Mouse (Mus musculus) kidney, postnatal 36 days (tissue): Measurements from ENCODE around the gene Trip6.

ENCODE experiments used
- DNase-seq, 2 experiments: peaks; one replicate each; pipeline ENCODE4 v3.0.0; 2021 to 2022; ENCODE audit warnings: mixed read lengths in 2 of 2

The Trip6 gene

GRCm38 (mm10) chr5:137314193-137315083 is at the start of gene Trip6:
Gene Trip6, minus strand, starts transcription at chr5:137314404.
- peak; percentile 88 to 94 for DNase-seq

DNA sequence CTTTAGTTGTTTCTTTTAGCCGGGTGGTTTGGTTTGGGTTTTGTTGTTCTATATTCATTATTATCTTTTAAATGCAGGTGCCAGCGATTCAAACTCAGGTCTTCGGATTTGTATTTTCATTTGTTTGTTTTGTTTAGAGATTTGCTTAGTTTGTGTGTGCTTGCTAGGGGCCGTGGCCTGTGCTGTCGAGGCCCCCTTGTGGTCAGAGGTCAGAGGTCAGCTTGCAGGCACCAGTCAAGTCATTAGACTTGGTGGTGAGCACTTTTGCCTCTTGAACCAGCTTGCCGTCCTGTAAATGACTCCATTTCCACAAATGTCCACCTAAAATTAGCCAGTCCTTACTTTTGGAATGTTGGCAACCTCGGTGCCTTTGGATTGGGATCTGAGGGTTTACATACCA is 44.2 kb upstream of the Trip6 start:
- DNase-seq: peak in 1 of 2 experiments; percentile 55

GRCm38 (mm10) chr5:137354091-137354490 is 39.9 kb upstream of the Trip6 start:
- peak in 1 of 2 experiments; percentile 19 for DNase-seq

DNA sequence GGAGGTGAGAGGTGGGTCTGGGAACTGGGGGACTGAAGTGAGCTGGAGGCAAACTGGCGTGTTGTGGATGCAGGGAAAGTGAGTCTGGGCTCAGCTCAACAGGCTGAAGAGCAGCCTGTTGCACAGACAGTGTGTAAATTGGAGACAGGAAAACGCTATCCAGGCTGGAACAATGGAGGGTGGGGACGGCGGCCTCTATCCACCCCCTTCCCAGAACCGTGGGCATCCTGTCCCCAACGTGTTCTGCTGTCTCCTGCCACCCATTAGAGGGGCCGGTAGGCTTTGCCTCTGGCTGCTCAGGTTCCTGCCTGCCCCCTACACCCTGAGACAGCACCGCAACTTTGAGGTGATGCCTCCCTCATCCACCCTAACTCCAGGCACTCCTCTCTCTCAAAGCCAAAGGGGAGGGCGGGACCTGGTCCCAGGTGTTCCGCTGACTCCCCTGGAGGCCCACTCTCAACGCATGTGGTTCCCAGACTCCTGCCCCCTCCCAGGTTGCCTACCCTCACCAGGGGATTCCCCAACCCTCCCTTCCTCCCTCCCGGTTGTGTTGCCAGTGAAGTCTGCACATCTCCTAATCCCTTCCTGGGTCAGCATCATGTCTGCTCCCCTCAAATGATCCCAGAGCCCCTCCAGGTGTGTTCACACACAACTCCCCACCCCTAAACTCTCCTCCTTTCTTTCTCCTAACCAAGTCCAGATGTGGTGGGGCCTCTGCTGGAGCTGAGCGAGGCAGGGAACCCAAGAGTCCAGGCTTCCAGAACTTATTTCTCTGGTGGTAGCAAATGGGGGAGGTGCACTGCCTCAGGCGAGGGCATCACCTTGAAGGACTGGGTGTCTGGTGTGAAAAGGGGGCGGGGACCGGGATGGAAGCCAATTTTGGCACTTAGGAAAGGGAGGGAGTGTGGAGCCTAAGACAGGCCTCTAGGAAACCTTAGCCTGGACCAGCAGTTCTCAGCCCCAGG is 38.1 kb upstream of the Trip6 start:
- DNase-seq: peak; percentile 78 to 86

GRCm38 (mm10) chr5:137351394-137351793 is 37.2 kb upstream of the Trip6 start:
- no peak for DNase-seq

- no peak for DNase-seq
Observed at GRCm38 (mm10) chr5:137351058-137351380, 36.8 kb upstream of the Trip6 start.

DNA sequence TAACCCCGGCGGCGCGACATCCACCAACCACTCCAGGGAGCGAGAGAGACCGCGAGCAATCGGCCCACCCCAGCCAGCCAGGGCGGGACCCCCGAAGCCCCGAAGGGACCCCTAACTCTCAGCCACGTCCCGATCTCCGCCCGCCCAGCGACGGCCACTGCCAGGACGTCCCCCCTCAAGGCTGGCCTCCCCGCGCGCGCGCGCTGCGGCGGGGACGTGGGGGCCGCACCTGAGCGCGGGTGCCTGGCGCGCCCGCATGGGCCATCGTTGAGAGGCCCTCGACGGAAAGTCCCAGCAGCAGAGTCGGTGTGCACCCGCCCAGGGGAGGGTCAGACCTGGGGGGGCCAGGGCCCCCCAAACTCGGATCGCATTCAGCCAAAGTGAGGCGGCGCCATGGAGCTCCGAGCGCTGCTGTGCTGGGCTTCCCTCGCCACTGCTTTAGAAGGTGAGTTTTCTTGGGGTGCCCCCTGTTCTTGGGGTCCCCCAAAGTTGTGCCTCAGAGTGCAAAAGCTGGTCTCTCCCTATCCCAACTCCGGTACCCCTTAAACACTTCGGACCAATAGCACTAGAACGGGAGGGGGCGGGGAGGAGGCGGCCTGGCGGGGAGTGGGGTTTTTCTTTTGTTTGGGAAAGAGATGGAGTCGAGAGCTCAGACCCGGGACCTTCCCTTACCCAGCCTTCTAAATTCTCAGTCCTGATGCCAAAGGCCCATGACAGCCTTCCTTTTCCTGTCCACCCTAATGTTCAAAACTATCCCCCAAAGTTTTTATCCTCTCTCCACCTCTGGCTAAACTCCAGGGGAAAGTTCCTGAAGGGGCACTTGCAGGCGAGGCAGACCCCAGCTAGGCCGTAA is 36.2 kb upstream of the Trip6 start:
- DNase-seq: no peak

GRCm38 (mm10) chr5:137349384-137350204 is 35.4 kb upstream of the Trip6 start, which contains the start of gene Ephb4:
Gene Ephb4, plus strand, starts transcription at chr5:137350109.
- DNase-seq: peak; percentile 98 to 99

DNA sequence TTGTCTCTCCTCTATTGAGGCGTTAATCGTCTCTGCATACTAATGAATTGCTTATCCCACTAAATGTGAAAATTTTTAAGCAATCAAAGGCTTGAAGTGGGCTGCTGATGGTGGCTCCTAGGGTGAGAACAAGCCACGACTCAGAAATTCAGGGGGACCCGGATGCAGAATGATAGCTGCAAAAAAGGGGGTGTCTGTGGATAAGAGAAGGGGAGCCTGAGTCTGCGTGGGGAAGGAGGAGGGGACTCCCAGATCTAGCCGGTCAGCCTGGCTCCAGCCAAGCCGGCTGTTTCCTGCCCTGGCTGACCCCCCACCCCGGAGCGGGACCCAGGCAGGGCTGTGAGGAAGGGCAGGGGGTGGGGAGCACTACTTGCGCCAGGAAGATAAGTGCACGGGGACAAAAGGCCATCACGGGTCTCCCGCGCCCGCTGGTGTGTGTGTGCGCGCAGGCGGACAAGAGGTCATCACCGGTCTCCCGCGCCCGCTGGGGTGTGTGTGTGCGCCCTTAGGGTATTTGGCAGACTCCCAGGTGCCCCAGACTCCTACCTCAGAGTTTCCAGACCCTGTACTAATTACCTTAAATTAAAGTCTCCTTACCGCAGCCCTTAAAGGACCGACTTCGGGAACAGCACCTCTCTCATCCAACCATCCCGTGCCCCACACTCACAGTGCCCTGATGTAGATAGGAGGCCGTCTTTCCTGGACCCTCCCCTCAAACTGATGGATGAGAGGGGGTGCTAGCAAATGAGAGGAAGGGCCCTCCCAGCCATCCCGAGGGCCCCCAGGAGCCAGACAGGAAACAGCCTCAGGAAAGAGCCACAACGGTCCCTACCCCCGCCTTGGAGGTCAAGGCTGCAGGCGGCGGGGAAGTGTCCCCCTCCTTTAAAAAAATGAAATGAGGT is 34.5 kb upstream of the Trip6 start:
- DNase-seq: peak; percentile 93 to 95

DNA sequence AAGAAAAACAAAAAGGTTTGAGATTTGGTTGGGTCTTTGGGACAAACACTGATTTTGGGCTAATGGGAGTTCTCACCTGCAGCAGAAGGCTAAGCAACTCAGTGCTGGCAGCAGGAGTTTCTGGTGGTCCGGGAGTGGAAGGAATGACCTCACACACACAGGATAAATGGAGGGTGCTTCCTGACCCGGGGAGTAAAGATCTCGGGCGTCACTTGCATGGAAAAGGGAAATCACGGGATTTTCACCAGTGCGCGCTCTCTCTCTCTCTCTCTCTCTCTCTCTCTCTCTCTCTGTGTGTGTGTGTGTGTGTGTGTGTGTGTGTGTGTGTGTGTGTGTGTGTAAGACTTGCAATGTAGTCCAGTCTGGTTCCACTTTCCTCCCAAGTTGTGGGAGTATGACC is 33.7 kb upstream of the Trip6 start:
- peak; percentile 54 to 62 for DNase-seq

DNA sequence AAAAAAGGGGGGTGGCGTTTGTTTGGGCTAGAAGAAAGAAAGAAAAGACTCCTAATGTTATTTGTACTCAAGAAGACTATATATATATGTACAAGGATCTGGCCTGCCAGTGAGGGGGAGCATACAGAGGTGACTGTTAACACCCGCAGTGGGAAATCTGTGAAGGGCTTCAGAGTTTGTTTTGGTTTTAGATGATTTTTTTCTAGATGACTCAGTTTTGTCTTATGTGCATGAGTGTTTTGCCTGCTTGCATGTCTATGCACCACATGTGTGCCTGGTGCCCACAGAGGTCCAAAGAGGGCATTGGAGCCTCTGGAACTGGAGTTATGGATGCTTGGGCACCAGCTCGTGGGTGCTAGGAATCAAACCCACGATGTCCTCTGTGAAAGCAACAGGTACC is 32.8 kb upstream of the Trip6 start:
- no peak for DNase-seq

DNA sequence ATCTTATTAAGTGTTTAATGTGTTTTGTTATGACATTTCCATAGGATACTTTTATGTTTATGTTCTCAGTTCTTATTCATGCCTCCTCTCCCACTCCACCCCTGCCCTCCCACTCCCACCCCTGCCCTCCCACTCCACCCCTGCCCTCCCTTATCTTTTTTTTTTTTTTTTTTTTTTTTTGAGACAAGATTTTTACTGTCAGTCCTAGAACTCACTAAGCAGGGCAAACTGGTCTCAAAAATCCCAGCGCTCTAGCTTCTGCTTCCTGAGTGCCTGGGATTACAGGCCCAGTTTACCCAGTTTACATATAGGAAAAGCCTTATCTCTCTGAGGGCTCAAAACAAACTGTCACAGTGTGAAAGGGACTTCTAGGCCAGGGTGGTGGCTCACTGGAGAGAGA is 32.2 kb upstream of the Trip6 start:
- DNase-seq: no peak

DNA sequence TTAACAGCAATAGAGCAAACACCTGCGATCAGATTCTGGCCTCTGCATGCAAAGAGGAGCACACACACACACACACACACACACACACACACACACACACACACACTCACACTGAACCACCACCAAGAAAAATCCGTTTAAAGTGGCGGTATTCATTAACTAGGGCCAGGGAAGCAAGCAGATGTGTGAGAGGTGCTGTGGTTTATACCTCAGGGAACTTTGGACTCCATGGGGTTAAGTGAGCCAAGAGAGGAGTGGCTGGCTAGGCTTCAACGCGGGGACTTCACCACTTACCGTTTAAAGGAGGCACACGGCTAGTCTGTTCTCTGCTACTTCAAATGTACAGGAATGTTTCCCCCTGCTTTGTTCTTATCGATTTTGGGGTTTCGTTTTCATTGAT is 31.6 kb upstream of the Trip6 start:
- peak; percentile 77 to 90 for DNase-seq

- no peak for DNase-seq
Observed at GRCm38 (mm10) chr5:137343869-137344268, 29.7 kb upstream of the Trip6 start.

DNA sequence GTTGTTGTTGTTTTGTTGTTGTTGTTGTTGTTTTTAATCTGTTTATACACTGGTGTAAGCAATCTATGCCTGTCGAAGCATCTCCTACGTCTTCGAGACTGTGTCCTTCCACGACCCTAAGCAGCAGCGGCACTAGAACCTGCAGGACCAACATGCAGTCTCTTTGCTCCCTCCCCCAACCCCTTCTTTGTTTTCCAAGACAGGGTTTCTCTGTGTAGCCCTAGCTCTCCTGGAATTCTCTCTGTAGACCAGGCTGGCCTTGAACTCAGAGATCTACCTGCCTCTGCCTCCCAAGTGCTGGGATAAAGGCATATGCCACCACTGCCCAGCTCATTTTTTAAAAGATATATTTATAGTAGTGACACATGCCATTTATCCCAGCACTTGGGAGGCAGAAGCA is 29.2 kb upstream of the Trip6 start:
- no peak for DNase-seq

DNA sequence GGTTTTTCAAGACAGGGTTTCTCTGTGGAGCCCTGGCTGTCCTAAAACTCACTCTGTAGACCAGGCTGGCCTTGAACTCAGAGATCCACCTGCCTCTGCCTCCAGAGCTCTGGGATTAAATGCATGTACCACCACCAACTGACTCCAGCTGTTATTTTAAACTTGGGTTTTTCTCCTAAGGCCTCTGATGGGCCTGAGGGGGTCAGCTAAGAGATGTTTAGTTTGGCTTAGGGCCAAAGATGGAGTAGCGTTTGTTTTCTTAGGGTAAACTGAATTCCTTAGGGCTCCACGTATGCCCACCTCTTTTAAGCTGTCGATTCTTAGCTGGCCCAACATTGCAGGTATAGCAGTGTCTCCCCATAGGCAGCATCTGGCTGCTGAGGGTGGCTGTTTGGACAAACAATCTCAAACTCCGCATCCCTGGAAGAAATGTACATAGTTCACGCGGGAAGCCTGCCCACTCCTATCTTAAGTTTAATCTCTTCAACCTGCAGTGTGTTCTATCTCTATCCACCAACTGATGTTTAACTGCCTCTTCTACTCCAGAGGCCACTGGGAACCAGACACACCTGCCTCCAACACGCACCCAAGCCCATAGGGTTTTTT is 28.3 kb upstream of the Trip6 start:
- DNase-seq: no peak

DNA sequence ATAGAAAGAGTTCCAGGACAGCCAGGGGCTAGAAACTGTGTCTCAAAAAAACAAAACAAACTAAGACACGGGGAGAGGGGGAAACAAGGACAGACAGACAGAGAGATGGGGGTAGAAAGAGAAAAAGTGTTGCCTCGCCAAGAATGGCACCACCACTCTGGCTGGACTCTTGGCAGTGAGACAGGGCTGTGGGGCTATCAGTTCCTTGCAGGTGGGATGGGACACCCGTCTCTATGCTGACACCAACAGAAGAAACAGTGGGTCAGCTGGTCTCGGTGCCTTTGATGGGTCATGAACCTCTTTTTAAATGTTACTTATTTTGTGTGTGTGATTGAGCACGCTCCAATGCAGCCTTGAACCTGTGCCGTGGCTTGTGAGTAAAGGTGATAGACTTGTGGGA is 26.0 kb upstream of the Trip6 start:
- no peak for DNase-seq

- peak; percentile 76 to 82 for DNase-seq
Observed at GRCm38 (mm10) chr5:137339290-137339979, 25.2 kb upstream of the Trip6 start.

DNA sequence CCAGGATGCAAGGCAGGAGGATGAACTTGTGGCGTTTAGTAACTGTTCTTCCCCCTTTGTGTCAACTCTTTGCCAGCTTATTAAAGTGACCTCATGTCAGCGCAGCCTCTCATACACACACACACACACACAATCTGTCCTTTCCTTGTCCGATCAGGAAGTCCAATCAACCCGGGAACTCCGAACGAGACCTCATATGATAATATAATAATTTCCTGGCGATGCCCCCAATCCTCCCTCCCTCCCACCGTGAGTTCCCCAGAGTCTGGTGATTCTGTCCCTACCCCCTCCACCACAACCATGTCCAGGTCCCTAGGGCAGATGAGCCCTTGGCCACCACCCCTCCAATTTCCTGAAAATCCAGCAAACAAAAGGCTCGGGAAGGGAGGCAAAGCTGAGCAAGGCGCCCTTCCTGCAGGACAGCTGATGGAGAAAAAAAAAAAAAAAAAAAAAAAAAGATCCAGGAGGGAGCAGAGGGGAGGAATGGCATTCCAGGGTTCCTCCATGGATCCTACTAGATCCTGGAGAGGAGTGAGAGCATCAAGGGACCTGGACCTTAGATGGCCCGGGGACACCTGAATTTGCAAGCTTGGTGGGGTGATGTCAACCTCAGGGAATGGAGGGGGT is 24.6 kb upstream of the Trip6 start:
- peak; percentile 76 to 79 for DNase-seq
